Mouse (Mus musculus) cerebellum, adult 2 months (tissue): ENCODE measurements at regions not wholly inside any gene's neighbourhood (a gene's known extent, or its start where the extent isn't known, plus 50 kb on each side); places are given as distances from the start of the nearest gene placed in this dataset.

ENCODE experiments used
- CTCF ChIP-seq: fragments of 200-500 bp; IDR thresholded peaks from 2 replicates; pipeline ENCODE4 v1.5.1; 2011; ENCODE audit warnings: low read depth, mild to moderate bottlenecking, control low read depth, low read length, moderate library complexity, borderline replicate concordance; ENCODE audit not compliant: insufficient read depth
- POLR2A ChIP-seq: fragments of 200-500 bp; IDR thresholded peaks from 2 replicates; pipeline ENCODE4 v1.6.1; 2011; ENCODE audit warnings: low read length, control low read depth, borderline replicate concordance; ENCODE audit not compliant: insufficient read depth

DNA sequence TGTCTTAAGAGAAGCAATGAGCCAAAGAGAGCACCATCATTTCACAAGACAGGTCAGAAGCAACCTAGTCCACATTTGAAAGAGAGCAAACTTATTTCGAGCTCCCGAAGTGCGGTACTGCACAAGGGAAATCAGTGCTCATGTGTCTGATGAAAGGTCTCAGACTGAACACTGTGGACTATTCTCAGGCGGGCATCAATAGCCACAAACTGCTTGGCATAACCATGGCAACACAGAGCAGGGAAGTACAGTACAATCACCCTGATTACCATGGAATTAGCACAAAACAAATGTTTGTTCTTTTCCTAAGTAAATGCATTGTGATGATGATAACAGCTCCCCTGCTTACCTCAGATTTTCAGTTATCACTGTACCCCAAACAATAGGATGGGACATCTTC is 312.2 kb upstream of the Arrdc4 start:
- no peak for TF ChIP-seq POLR2A
- no peak for TF ChIP-seq CTCF
